Mouse (Mus musculus) urinary bladder, postnatal 4 days (tissue): ENCODE results near the gene Wdtc1.

Experiments
- DNase-seq, 2 experiments: peaks; one replicate each; pipeline ENCODE4 v3.0.0; 2021 to 2022; ENCODE audit warnings: low spot score in 2 of 2

Gene Wdtc1

GRCm38 (mm10) chr4:133251214-133251613, 102.1 kb downstream of the Wdtc1 start:
- DNase-seq = no peak

- peak; percentile 81 to 89 for DNase-seq
Observed at GRCm38 (mm10) chr4:133250609-133251008, 102.7 kb downstream of the Wdtc1 start.

GRCm38 (mm10) chr4:133247806-133248449, 105.4 kb downstream of the Wdtc1 start:
- no peak for DNase-seq

GRCm38 (mm10) chr4:133247072-133247471, 106.2 kb downstream of the Wdtc1 start:
- DNase-seq = no peak

GRCm38 (mm10) chr4:133244289-133244688, 109.0 kb downstream of the Wdtc1 start:
- no peak for DNase-seq

- no peak for DNase-seq
Observed at GRCm38 (mm10) chr4:133243538-133243937, 109.7 kb downstream of the Wdtc1 start.

- DNase-seq = no peak
Observed at GRCm38 (mm10) chr4:133242710-133243109, 110.6 kb downstream of the Wdtc1 start.
